In genomic region chr9:65293119-65293518, GRCm38 (mm10) we compare ENCODE assay signal across 8 mouse cellular contexts. TPM values are rescaled to one million over a fixed set of nuclear protein-coding genes. Genes with fewer than 3 reads are reported as not detected.
A peak's percentile ranks its signal among the peaks of the same experiment; 100 is the strongest.
DNase-seq lines count a peak whose midpoint lies in the region; ATAC-seq and TF ChIP-seq lines count a peak whose summit lies in the region.

No protein-coding gene starts in this region.

- H3K9ac ChIP-seq in hindbrain, embryonic 15.5 days, result peak overlapping the region; percentile 60
- peak overlapping the region; percentile 50; the same call in 1 of the 2 replicates for H3K9ac ChIP-seq in midbrain, postnatal 0 days (replicated peaks; ENCODE audit: low read length, poor library complexity, severe bottlenecking)

- intact Hi-C loops in left cerebral cortex, postnatal 4 days (cut with DNase I), result no loop called here

- WGBS in hindbrain, embryonic 15.5 days, result 40% methylated on average over 5 of the region's 5 CpGs
- WGBS in midbrain, postnatal 0 days, result 38% methylated on average over 5 of the region's 5 CpGs

- peak overlapping the region; percentile 93 for H3K4me3 ChIP-seq in hindbrain, embryonic 15.5 days
- H3K4me3 ChIP-seq in midbrain, postnatal 0 days (ENCODE audit: low read depth, low read length), result peak overlapping the region; percentile 96

- ATAC-seq in hindbrain, embryonic 15.5 days (ENCODE audit: low FRiP score, low read depth), result no peak
- no peak for ATAC-seq in midbrain, postnatal 0 days (ENCODE audit: low FRiP score)

- no peak for TF ChIP-seq CTCF in midbrain, postnatal 0 days (IDR thresholded peaks at IDR 0.05)

- peak overlapping the region; percentile 70 for H3K27ac ChIP-seq in hindbrain, embryonic 15.5 days (replicated peaks)
- peak overlapping the region; percentile 48; the same call in 1 of the 2 replicates for H3K27ac ChIP-seq in midbrain, postnatal 0 days (ENCODE audit: low read depth, low read length)

- H3K4me2 ChIP-seq in hindbrain, embryonic 15.5 days, result peak overlapping the region; percentile 87
- H3K4me2 ChIP-seq in midbrain, postnatal 0 days (ENCODE audit: low read depth, low read length, poor library complexity, severe bottlenecking), result peak overlapping the region; percentile 89

- DNase-seq in retina, embryonic 14.5 days (ENCODE audit: low spot score), result peak; percentile 17
- no peak for DNase-seq in retina, postnatal 1 day
- peak; percentile 50 for DNase-seq in c-Kit-positive CD71-positive TER-119-negative erythroid progenitor cells, embryonic 14.5 days (ENCODE audit: low read depth)
- DNase-seq in midbrain, postnatal 0 days (ENCODE audit: low spot score), result no peak
- no peak for DNase-seq in left cerebral cortex, adult 18-20 months (ENCODE audit: low spot score in 2 of 2)
- no peak for DNase-seq in adrenal gland, postnatal 10 days
- no peak for DNase-seq in left cerebral cortex, postnatal 4 days

- H3K9me3 ChIP-seq in hindbrain, embryonic 15.5 days, result no peaks in the 10 kb centered on the region
- H3K9me3 ChIP-seq in midbrain, postnatal 0 days (ENCODE audit: low read length), result no peaks in the 10 kb centered on the region

- H3K4me1 ChIP-seq in hindbrain, embryonic 15.5 days (replicated peaks), result peaks cover 23% of the 10 kb centered on the region
- no peaks in the 10 kb centered on the region; the same call in 1 of the 2 replicates for H3K4me1 ChIP-seq in midbrain, postnatal 0 days (ENCODE audit: insufficient read depth, low read length)

- H3K36me3 ChIP-seq in hindbrain, embryonic 15.5 days, result 0 out of 2 replicates have a peak, but pooled peaks cover 8% of the 10 kb centered on the region
- peaks cover 6% of the 10 kb centered on the region; the same call in 1 of the 2 replicates for H3K36me3 ChIP-seq in midbrain, postnatal 0 days (ENCODE audit: insufficient read depth, low read length)

- H3K27me3 ChIP-seq in hindbrain, embryonic 15.5 days, result no peaks in the 10 kb centered on the region
- no peaks in the 10 kb centered on the region for H3K27me3 ChIP-seq in midbrain, postnatal 0 days (ENCODE audit: insufficient read depth, low read length)

RNA-seq across cellular contexts. Expression of gene Clpx, which starts 0.9 kb away (rescaled TPM):
- polyA plus RNA-seq in hindbrain, embryonic 15.5 days (2015; fragmentation: Nextera tagmentation; extraction: Ambion mirVana), result 37.1 and 40.3 TPM in 2 replicates
- 20.6 and 30.4 TPM in 2 replicates for total RNA-seq in midbrain, postnatal 0 days (2014; rRNA removed)
- 36.3 and 40.1 TPM in 2 replicates for polyA plus RNA-seq in midbrain, postnatal 0 days (2015; fragmentation: Nextera tagmentation; extraction: Ambion mirVana)
- 10 to 100 TPM; 29.0 to 29.1 TPM for total RNA-seq in left cerebral cortex, adult 18-20 months (2021)
- 100 to 1,000 TPM; 144 to 173 TPM for total RNA-seq in adrenal gland, postnatal 10 days (2021)
- 10 to 100 TPM; 26.0 to 27.4 TPM for total RNA-seq in left cerebral cortex, postnatal 4 days (2021)

RNA-seq across cellular contexts. Expression of gene Cilp, which starts 28.1 kb away (rescaled TPM):
- polyA plus RNA-seq in hindbrain, embryonic 15.5 days (2015; fragmentation: Nextera tagmentation; extraction: Ambion mirVana), result 0.20 and 0.48 TPM in 2 replicates
- total RNA-seq in midbrain, postnatal 0 days (2014; rRNA removed), result 0.09 and 0.60 TPM in 2 replicates
- 0.15 TPM in 2 replicates for polyA plus RNA-seq in midbrain, postnatal 0 days (2015; fragmentation: Nextera tagmentation; extraction: Ambion mirVana)
- total RNA-seq in left cerebral cortex, adult 18-20 months (2021), result not detected
- total RNA-seq in adrenal gland, postnatal 10 days (2021), result 10 to 100 TPM in 1 of 2 experiments, 1 to 10 TPM in 1; 8.6 to 10.9 TPM
- not detected for total RNA-seq in left cerebral cortex, postnatal 4 days (2021)

RNA-seq across cellular contexts. Expression of gene Pdcd7, which starts 52.8 kb away (rescaled TPM):
- 9.7 and 9.8 TPM in 2 replicates for polyA plus RNA-seq in hindbrain, embryonic 15.5 days (2015; fragmentation: Nextera tagmentation; extraction: Ambion mirVana)
- 16.4 and 23.4 TPM in 2 replicates for total RNA-seq in midbrain, postnatal 0 days (2014; rRNA removed)
- 7.7 and 11.0 TPM in 2 replicates for polyA plus RNA-seq in midbrain, postnatal 0 days (2015; fragmentation: Nextera tagmentation; extraction: Ambion mirVana)
- total RNA-seq in left cerebral cortex, adult 18-20 months (2021), result 10 to 100 TPM; 27.1 to 30.6 TPM
- total RNA-seq in adrenal gland, postnatal 10 days (2021), result 10 to 100 TPM; 13.6 to 17.1 TPM
- total RNA-seq in left cerebral cortex, postnatal 4 days (2021), result 10 to 100 TPM; 24.6 to 24.7 TPM

Comparison
In these comparisons a context has a peak if more than half of its experiments do, and no peak if none do; other contexts are left out.
1. DNase-seq: peak in retina, embryonic 14.5 days (single experiment) and c-Kit-positive CD71-positive TER-119-negative erythroid progenitor cells, embryonic 14.5 days (single experiment); none in retina, postnatal 1 day (single experiment), midbrain, postnatal 0 days (single experiment), left cerebral cortex, adult 18-20 months (0 of 2), adrenal gland, postnatal 10 days (single experiment) and left cerebral cortex, postnatal 4 days (single experiment).